Mouse (Mus musculus) left cerebral cortex, adult 9 months (tissue): ENCODE results near the gene Flt3.

Source experiments
- DNase-seq, 2 experiments: peaks; one replicate each; pipeline ENCODE4 v3.0.0; 2022; ENCODE audit warnings: low spot score in 2 of 2

Flt3 gene

DNA sequence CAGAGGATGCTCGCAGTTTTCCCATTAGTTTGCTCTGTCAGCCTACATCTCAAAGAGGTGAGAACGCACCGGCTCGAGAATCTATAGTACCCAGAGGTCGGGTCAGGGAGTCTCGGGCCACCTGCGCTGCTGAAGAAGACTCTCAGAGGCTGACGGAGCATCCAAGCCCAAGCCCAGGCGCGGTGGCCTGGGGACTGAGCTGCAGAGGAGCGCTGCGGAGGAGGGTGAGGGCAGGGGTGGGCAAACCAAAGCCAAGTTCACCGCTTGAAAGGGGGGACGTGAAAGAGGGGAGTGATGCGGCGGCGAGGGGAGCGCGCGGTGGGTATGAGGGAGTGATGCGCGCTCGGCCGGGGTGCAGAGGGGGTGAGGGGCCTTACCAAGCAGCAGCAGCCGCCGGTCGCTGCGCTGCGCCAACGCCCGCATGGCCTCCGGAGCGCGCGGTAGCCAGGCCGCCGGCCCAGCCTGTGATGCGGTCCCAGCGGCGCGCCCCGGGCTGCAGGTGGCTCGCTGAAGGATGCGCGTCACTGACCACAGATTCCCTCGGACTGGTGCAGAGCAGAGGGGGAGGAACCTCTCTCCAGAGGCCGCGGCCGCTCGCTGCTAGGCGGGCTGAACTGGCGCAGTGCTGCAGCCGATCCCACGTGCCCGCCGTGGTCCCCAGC is at the start of gene Flt3:
Flt3 (minus strand) TSS at position 647 of the 662 bp plus-strand sequence.
- peak in 1 of 2 experiments; percentile 28 for DNase-seq

DNA sequence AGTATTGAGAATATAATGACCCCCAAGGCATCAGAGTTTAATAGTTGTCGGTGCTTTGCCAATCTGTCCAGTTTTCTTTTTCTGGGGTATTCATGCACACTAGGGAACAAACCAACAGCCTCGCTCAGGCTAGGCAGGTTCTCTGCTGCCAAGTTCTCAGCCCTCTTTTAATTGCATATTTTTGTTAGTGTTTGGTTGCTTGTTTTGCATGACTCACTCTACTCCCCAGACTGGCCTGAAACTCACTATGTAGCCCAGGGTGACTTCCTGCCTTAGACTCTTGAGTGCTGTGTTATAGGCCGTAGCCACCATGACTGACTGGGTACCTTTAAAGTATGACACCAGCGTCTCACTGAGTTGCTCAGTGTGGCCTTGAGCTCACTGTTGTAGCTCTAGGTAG is 48.6 kb upstream of the Flt3 start:
- DNase-seq: no peak

DNA sequence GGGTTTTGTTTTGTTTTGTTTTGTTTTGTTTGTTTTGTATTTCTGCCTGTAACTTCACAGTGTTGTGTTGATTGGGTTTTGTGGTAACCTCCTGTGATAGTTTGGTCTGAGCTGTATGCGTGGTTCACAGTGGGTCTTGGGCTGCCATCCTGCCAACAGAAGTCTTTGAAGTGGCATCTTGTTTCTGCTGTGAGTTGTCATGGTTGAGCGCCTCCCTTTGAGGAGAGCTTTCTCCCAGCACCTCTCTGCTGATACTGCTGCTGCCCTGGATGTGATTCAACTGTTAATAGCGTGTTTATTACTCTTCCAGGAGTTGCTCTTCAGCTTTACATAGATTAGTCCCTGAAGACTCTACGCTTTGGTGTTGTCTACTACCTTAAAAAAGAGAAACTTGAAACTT is 48.2 kb upstream of the Flt3 start:
- no peak for DNase-seq

DNA sequence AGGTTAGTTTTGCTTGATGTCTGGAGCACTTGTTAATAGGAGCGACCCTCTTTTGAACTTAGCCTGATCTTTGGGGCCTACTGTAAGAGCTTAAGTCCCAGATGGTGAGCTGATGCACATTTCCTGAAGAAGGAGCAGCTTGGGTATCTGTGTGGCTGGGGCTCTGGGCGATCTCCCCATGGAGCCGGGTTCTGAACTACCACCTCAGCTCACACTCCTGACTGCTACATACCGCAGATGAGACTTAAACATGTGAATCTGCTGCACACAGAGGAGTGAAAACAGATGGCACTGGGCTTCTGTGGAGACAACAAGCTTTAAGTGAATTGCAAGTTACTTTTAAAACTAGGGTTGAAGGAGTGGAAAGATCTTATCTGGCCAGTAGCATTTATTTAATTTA is 45.0 kb upstream of the Flt3 start:
- DNase-seq: peak in 1 of 2 experiments; percentile 24

DNA sequence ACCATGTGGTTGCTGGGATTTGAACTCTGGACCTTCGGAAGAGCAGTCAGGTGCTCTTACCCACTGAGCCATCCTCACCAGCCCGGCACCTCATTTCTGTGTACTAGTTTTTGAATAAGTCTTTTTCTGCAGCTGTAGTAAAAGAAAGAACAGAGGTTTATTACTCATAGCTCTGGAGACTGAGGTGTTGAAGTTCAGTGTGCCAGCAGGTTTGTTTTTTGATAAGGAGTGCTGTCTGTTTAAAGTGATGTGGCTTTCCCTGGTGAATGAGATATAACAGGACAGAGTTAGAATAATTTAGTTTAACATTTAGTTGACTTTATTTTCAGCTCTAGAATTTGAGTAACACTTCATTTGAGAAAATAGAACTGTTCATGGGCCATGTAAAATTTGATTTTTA is 44.5 kb upstream of the Flt3 start:
- DNase-seq: no peak

DNA sequence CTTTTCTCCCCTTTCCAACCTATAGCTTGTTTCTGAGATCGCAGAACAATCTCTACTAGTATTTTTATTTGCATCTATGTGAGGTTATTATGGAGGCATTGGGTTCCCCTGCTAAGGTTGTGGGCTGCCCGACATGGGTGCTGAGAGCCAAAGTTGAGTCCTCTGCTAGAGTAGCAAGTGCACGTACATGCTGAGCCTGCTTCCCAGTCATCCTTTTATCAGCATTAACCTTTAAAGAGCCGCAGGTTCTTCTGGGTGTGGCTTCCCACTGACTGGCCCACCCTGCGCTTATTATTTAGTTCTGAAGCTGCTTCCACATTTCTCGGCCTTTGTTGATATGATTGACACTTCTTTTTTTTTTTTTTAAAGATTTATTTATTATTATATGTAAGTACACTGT is 44.0 kb upstream of the Flt3 start:
- DNase-seq: no peak

DNA sequence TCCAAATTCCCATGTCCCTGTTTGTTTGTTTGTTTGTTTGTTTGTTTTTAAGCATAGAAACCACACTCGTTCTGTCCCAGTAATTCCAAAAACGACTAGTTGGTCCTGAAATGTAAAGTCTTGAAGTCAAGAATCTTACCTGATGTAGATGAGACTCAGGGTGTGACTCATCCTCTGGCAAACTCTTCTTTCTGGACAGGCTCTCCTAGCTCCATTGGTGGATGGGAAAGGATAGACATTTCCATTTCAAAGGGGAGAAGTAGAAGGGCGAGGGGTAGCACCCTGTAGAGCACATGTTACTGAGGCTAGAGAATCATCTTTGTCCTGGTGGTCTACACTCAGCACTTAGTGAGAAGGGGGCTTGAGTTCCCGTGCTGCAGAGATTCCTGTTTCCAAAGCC is 42.5 kb upstream of the Flt3 start:
- no peak for DNase-seq

DNA sequence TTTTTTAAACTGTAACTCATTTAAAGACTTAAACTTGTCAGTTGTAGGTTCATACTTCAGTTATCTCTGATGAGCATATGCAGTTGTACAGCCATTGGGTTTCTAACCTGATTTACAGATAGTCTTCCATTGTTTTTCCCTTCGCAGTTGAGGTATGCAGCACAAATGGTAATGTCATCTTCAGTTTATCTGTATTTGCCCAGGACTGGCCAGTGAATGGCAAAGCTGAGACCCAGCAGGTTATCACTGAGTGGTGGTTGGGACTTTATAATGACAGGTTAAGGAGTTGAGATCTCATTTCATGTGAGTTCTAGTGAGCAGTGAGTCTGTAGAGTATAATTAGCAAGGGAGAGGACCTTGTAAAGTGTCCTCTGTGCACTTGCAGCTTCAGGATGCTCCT is 41.7 kb upstream of the Flt3 start:
- DNase-seq: no peak

DNA sequence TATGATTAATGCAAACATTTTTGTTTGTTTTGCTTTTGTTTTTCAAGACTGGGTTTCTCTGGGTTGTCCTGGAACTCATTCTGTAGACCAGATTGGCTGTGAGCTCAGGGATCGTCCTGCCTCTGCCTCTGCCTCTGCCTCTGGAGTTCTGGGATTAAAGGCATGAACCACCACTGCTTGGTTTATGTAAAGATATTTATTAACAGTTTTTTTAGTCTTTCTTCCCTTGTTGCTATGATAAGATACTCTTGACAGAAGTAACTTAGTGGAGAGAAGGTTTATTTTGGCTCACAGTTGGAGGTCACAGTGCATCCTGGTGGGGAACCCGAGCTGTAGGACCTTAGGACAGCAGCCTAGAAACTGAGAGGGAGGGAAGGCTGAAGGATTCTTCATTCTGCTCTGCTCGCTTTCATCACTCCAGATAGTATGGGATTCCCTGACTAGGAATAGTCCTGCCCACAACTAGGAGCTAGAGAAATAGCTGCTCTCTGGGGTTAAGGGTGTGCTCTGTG is 40.8 kb upstream of the Flt3 start:
- no peak for DNase-seq

DNA sequence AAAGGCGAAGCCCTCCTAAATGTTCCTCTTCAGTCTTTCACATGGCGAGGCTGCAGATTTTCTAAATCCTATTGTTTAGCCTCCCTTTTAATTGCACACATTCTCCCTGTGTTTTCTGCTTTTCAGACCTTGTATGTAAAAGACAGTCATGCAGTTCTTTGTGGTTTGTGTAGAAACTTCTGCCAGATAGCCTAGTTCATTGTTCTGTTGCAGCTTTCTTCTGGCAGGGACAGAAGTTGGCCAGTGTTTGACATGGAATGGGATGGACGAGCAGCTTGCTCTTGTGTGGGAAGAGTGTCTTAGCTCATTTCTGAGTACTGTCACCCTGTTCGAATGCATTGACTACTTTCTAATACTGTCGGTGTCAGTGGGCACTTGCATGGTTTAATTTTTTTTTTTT is 36.2 kb upstream of the Flt3 start:
- no peak for DNase-seq

DNA sequence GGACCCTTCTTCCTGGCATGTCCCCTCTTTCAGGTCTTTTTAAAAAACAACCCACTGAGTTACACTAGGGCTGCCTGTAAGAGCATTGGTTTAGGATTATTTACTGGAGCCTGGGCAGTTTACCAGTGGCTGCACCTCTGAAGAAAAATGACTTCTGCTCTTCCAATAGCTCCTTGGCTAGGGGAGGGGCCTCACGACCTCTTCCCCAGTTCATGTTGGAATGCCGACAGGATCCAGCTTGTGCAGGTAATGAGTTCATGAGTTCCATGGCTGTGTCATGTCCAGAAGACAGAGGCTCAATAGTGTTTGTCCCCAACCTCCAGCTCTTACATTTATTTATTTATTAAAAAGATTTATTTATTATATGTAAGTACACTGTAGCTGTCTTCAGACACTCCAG is 35.5 kb upstream of the Flt3 start:
- no peak for DNase-seq

DNA sequence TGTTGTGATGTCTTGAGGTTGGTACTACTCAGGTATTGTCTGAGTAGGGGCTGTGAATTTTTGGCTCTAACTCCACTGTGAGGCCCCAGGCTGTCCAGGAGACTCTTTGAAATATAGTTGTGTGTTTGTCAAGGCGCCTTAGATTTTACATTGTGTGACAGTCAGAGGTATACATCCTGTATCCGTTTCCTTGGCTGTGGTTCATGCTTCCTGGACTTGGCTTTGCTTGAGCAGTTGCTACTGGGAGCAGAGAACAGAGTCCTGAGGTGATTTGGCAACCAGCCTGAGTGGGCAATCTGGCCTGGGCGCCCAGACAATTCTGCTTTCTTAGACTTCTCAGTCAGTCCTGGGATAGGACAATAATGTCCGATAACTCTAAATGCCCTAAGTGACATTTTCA is 34.9 kb upstream of the Flt3 start:
- DNase-seq: no peak

DNA sequence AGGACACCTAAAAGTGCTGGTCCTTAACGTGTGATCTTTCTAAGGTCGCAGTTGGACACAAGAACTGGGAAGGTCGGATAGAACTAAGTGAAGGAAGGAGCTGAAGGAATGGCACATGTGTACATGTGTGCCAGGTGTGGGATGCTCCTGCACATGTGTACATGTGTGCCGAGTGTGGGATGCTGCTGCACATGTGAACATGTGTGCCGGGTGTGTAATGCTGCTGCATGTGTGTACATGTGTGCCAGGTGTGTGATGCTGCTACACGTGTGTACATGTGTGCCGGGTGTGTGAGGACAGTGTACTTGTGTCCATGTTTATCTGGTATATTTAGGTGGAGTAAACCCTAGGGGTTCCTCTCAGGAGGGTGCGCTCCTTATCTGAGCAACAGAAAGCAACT is 32.6 kb upstream of the Flt3 start:
- no peak for DNase-seq

DNA sequence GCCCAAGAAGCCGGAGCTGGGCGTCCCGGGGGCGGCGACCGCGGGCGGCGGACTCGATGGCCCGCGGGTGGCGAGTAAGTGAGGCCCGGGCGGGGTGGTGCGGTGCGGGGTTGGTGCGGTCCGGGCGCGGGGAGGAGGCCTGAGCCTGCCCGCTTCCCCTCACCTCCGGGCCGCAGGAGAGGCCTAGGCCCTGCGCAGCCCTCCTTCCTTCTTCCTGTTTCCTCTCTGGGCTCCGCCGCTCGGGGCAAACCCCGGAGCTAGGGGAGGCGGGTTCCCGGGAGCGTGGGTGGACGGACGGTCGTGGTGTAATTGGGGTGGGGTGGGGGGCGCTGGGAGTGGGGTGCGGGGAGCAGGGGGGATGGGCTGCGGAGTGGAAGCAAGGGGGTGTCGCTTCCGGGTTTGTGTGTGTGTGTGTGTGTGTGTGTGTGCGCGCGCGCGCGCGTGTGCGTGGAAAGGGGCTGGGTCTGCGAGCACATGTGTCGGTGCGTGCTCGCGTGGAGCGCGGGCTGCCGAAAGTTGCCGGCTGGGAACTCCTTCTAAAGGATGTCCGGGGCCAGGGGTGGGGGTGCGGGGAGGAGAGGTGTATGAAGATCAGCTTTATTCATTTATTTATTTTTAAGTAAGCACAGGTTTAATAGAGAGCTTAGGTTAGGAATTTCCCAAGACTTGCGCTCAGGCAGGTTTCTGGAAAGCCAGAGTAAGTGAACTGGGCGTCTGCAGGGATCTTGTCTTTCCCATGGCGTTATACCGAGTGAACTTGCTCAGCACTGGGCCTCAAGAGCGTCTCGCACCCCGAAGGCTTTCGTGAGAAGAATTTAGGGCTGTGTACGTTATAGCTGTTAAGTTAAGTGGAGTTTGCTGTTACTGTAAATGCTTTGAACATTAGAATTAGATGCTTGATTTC is 30.9 kb upstream of the Flt3 start:
- peak; percentile 28 to 66 for DNase-seq

DNA sequence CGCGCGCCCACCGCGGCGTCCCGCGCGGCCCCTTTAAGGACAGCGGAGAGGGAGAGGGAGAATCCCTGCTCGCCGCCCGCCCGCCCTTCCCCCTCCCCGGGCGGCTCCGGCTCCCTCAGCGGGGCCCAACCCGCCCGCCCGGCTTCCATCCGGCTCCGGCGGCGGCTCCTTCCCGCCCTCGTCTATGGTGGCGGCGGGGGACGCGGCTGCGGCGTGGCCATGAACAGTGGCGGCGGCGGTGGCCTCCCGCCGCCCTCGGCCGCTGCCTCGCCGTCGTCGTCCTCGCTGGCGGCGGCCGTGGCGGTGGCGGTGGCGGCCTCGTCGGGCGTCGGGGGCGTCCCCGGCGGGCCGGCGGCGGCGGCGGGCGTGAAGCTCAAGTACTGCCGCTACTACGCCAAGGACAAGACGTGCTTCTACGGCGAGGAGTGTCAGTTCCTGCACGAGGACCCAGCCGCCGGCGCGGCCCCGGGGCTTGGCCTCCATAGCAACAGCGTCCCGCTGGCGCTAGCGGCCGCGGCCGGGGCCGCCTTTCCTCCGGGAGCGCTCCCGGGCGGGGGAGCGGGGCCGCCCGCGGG is 30.2 kb upstream of the Flt3 start:
- DNase-seq: peak in 1 of 2 experiments; percentile 20

DNA sequence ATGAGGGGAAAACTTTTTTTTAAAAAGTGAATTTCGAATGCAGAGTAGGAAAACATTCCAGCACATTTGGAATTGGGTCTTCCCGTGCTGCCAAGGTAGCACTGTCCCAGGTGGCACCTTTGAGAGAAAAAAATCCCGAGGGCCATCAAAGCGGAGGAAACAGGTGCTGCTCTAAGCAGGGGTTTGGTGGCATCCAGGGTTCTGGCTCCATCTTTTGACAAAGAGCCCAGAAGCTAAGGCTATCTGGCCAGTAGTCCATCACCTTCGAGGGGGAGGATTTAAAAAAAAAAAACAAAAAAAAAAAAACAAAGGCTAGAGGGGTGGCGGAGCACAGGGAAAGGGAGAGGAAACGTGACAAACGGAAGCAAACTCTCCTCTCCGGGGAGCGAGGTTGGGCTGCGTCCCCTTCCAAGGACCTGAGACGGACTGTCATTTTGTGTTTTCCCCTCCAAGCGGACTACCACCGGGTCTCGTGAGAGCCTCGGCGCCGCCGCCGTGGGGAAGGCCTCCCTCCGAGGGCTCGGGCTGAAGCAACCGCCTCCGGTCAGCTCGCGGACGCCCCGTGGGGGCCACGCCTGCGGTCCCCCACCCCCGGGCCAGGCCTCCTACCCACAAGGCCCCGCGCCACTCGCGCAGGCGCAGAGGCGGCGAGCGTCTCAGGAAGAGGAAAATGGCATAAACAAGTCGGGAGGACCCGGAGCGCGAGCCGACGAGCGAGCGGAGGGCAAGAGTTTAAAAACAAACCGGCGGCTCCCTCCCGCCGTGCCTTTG is 29.4 kb upstream of the Flt3 start, which contains the start of gene Pan3:
Pan3 (plus strand) TSS at position 627 of the 771 bp plus-strand sequence.
- peak; percentile 85 to 94 for DNase-seq

DNA sequence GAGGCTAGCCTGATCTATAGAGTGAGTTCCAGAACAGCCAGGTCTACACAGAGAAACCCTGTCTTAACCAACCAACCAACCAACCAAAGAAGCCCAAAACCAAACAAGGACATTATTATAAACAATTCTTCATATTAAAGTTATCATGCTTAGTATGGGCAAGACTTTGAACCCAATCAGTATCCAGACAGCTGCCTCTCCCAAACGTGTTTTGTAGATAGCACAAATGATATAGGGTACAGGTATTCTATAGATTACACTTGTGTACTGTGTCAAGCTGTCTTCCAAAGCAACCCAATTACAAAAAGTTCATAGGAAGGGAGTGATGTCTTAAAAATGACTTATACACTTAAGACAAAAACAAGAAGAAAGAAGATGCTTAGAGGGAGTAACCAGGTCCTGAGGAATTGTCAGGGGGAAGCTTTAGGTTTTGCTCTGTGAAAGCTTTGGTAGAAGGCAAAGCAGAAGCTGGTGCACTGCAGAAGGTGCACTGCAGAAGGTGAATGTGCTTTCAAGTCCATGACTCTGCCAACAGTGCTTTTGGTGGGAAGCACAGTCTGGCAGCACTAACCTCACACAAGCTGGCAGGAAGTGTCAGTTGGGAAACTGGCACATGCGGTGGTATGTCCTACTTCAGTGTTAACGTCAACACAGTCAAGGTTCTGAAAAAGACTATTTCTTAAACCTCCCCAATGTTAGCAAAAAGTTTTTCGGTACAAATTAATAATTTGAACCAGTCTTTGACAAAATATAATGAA is 25.9 kb upstream of the Flt3 start:
- DNase-seq: no peak

DNA sequence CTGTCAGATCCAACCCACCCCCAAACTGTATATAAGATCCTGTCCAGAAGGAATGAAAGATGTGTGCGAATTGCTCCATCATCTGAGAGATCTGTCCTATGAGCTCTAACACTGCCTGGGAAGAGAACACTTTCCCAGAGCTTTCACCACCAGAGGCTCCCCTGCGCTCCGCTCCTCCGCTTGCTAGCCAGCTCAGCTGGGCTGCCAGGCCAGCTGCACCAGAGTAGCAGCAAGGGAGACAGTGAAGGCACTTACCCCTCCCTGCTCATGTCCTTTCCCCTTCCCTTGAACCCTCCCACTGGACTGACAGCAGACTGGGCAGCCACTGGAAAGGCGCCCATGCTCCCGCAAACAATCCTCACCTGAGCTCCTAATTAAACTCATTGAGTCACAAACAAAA is 23.3 kb upstream of the Flt3 start:
- no peak for DNase-seq

DNA sequence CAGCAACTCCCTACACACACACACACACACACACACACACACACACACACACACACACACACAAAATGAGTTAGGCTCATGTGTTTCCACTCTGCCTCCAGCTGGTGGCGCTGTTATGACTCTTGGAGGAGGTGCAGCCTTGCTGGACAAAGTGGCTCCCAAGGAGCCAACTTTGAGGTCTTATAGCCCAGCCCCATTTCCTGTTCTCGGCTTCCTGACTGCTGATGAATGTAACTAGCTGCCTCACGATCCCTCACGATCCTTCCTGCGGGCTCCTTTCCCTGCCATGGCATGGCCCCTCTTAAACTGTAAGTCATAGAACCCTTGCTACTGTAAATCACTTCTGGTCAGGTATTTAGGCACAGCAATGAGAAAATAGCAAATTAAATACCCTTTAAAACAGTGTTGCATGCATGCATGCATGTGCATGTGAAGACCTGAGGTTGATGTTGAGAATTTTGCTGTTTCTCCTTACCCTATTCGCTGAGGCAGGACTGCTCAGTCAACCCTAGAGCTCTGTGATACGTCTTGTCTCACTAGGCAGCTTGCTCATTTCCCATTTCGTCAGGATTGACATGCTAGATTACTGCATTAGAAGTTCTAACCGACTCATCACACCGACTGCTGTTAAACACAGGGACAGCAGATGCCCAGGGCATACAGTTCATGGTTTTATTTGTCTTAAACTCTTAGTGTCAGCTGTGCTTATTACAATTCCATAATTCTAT is 18.3 kb upstream of the Flt3 start:
- no peak for DNase-seq

DNA sequence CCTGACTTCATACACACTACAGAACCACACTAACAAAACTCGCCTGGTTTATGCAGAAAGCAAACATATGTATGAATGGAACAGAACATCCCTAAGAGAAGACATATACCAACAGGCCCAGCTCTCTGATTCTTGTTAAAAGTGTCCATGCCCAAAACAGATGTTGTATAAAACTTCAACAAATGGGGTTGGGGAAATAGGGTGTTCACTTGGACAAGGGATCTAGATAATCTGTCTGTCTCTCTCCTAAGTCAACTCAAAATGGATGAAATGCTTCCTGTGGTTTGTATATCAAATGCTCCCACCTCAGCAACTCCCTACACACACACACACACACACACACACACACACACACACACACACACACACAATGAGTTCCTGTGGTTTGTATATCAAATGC is 17.7 kb upstream of the Flt3 start:
- no peak for DNase-seq
